Mouse (Mus musculus): ENCODE data around the gene Exosc2.

Gene Exosc2

DNA sequence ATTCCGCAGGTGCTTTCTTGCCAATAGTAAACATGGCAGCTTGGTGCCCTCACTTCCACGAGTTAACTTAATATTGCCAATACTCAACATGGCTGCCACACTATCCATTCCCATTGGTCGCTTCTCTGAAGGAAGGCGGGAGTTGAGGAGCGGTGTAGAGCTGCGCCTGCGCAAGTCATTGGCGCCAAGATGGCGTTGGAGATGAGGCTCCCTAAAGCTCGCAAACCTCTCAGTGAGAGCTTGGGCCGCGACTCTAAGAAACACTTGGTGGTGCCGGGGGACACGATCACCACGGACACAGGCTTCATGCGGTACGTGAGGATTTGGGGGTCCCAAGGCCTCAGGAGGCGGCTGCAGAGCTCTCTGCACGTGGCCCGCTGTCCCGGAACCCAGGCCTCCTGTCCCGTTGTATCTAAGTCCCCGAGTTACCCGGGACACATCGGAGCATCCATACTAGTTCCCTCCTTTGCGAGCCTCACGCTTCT lies at the start of gene Exosc2:
Gene Exosc2, plus strand, starts transcription at position 165 of the 485 bp plus-strand sequence.
- DNase-seq (ENCODE audit: low spot score) = peak; percentile 98

GRCm38 (mm10) chr2:31633531-31633930 lies 37.0 kb upstream of the Exosc2 start:
- DNase-seq (ENCODE audit: low spot score) = no peak

GRCm38 (mm10) chr2:31635281-31636137 lies 35.0 kb upstream of the Exosc2 start:
- peak; percentile 42 for DNase-seq (ENCODE audit: low spot score)

DNA sequence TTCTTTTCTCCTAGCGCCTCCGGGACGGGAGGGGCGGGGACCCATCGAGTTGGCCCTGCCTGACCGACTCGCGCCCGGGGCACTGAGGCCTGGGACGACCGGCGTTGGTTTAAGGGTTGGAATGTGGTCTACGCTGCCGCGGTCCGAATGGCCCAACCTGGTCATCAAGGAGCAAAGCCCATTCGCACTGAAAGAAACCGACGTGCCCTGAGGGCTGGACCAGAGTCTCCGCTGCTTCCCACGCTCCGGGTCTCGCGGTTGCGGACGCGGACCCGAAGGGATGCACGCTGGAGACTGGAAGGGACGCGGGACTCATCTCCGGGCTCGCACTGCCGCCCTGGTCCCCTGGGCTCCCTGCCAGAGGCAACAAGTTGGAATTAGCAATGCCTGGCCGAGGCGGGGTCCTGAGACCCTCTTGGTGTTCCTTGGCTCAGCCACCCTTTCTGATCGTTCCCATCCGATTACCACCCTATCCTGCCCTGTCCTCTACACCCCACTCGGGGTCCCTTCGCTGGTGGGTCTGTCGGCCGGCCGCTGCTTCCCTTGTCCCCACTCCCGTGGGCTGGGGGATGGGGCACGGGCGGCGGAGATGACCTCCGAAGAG lies 34.3 kb upstream of the Exosc2 start:
- DNase-seq (ENCODE audit: low spot score) = peak; percentile 68

- peak; percentile 86 for DNase-seq (ENCODE audit: low spot score)
Measured at GRCm38 (mm10) chr2:31636742-31637141, 33.8 kb upstream of the Exosc2 start.

DNA sequence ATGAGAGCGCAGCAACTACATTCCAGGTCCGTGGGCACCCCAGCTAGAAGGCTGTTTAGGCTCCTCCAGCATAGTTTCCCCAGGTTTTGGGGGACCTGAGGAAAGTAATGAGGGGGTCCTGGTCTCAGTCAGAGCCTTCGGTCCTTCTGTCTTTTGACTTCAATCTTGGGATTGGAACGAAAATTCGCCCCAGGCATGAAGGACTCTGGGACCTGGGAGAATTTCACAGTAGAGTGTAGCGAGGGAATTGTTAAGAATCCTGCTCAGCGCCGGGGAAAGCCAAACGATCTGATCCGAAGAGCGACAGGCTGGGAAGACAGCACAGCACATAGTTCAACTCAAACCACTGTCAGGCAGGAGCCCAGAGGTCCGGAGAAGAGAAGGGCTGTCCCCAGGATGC lies 33.2 kb upstream of the Exosc2 start:
- DNase-seq (ENCODE audit: low spot score) = peak; percentile 54

GRCm38 (mm10) chr2:31637807-31638206 lies 32.7 kb upstream of the Exosc2 start:
- peak; percentile 69 for DNase-seq (ENCODE audit: low spot score)

GRCm38 (mm10) chr2:31638581-31639465 lies 31.7 kb upstream of the Exosc2 start:
- peak; percentile 29 for DNase-seq (ENCODE audit: low spot score)

DNA sequence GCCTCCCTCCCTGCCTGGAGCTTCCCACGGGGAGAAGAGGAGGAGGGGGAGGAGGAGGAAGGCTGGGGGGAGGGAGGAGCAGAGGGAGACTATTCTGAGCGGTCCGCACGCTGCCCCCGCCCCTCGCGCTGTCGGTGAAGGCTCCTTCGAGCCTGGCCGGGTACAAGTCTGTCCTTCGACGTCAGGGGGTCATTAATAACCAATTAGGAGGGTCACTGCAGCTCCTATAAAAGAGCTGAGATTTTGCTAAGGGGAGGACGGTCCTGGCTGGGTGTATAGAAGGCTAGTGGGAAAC lies 31.1 kb upstream of the Exosc2 start:
- DNase-seq (ENCODE audit: low spot score) = peak; percentile 53

DNA sequence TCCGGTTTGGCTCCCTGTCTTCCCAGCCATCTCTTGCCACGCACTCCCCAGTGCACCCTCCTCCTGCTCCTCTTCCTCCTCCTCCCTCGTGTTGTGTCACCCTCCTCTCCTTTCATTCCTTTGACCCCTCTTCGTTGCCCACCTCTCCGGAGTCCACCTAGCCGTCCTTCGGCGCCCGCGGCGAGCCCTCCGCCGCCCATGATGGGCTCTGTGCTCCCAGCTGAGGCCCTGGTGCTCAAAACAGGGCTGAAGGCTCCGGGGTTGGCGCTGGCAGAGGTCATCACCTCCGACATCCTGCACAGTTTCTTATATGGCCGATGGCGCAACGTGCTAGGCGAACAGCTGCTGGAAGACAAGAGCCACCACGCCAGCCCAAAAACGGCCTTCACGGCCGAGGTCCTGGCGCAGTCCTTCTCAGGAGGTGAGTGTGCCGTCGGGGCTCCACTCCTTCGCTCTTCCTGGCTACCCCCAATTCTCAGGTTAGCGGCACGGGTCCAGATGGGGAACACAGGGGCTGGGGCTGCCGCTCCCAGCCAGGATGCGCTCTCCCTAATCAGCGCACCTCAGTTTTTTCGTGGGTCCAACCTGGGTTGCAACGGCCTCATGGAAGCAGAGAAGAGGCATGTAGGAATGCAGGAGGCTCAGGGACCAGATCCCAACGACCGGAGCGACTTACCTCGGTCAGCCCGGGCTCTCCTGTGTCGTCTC lies 30.5 kb upstream of the Exosc2 start, which contains the start of gene Prdm12:
Gene Prdm12, plus strand, starts transcription at position 137 of the 708 bp plus-strand sequence.
- peak; percentile 50 for DNase-seq (ENCODE audit: low spot score)

GRCm38 (mm10) chr2:31640609-31641507 lies 29.7 kb upstream of the Exosc2 start:
- DNase-seq (ENCODE audit: low spot score) = peak; percentile 82

DNA sequence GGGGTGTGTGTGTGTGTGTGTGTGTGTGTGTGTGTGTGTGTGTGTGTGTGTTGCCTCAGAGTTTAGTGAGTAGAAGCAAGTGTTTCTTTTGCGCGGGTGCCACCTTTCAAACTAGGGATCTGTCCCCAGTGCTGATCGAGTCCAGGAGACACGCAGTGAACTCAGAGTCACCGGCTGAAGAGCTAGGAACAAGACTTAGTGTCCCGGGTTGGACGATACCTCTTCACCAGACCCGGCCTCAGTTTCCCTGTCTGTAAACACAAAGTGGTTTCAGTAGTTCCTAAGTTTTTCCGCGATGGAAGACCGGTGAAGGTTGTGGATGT lies 29.0 kb upstream of the Exosc2 start:
- no peak for DNase-seq (ENCODE audit: low spot score)

- DNase-seq (ENCODE audit: low spot score) = no peak
Measured at GRCm38 (mm10) chr2:31641929-31642328, 28.6 kb upstream of the Exosc2 start.

DNA sequence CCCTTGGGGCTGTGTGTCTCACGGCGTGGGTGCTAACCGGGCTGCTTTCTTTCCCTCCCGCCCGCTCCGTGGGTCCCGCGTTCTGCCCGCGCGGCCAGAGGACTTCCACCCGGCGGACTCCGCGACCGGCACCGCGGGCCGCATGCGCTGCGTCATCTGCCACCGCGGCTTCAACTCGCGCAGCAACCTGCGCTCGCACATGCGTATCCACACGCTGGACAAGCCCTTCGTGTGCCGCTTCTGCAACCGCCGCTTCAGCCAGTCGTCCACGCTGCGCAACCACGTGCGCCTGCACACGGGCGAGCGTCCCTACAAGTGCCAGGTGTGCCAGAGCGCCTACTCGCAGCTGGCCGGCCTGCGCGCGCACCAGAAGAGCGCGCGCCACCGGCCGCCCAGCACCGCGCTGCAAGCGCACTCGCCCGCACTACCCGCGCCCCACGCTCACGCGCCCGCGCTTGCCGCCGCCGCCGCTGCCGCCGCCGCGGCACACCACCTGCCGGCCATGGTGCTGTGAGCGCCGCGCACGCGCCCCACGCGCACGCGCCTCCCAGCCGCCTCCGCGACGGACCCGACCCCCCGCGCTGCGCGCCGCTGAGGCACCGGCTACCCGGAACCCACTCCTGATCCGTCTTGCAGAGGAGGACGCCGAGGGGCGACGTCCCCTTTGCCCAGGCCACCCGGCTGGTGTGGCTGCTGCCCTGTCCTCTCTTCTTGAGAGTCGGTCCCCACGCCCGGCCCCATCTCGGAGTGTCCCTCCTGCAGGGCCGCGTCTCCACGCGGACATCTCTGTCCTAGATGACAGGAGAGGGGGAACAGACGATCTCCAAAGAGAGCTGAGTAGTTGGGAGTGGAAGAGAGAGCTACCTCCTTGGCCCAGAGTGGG lies 16.3 kb upstream of the Exosc2 start:
- DNase-seq (ENCODE audit: low spot score) = peak; percentile 39

GRCm38 (mm10) chr2:31654854-31655559 lies 15.5 kb upstream of the Exosc2 start:
- DNase-seq (ENCODE audit: low spot score) = peak; percentile 60

DNA sequence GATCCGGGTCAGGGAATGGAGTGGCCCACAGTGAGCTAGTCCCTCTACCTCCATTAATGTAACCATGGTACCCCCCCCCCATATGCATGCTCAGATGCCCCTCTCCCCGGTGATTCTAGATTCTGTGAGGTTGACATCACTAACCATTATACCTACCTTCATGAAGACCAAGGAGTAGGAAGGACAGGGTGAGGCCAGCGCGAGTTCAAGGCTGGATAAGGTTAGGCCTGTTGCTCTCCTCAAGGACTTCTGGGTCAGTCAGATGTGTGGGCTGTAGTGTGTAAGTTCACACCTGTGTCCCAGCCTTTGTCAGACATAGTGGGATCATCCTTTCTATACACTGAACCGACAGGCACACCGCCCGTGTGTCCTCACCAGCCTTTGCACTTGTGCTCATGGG lies 14.1 kb upstream of the Exosc2 start:
- DNase-seq (ENCODE audit: low spot score) = no peak

DNA sequence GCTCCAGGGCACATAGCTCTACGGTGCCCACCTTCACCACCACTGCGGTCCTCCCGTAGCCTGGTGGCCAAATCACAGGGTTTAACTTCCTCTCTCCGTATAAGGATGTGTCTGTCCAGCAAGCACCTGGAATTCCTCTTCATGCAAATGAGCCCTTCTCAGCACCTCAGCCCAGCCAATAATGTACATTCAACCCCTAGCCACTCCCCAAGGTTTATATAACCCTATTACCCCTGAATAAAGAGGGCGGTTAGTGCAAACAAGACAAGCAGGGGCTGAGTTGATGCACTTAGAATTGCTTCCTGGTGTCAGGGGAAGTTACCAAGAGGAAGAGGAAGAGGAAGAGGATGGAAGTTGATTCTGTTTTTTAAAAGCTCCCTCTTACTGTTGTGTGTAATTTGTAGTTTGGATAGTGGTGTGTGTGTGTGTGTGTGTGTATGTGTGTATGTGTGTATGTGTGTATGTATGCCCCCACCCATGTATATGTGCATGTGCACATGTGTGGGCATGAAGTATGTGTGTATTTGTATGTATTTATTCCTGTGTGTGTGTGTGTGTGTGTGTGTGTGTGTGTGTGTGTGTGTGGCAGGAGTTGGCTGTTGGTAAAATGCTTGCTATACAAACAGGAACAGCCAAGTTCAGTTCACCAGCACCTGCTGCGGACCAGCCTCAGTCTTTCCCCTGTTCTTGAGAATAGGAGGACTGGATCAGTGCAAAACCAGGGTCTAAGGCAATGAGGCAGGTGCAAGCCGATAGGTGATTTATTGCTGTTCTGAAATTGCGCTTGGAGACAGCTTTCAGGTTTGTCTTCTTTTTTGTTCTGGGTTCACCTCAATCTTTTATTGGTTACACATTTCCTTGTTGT lies 7.3 kb upstream of the Exosc2 start:
- DNase-seq (ENCODE audit: low spot score) = no peak

- DNase-seq (ENCODE audit: low spot score) = no peak
Measured at GRCm38 (mm10) chr2:31663804-31664180, 6.7 kb upstream of the Exosc2 start.

Measured in embryo, embryonic 10.5 days (tissue).